Mouse (Mus musculus): ENCODE measurements around the gene Olfr659.

DNA sequence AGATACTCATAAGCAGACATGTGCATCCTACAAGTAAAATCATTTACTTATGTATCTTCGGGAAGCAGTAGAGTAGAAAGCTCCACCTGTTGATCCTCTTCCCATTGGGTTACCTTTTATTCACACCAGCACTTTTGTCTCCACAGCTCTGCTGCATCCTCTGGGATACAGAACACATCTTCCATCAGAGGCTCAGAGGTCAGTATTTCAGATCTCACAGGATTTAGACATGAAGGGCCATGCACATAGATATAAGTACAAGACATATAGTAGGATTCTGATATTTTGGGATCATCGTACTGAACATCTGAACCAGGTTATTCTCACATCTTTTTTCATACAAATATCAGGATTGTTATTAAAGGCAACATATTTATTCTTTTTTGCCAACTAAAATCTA lies 19.6 kb downstream of the Olfr659 start, which contains the start of gene Olfr661:
- TF ChIP-seq CTCF (IDR thresholded peaks at IDR 0.05; ENCODE audit: extremely low read depth, insufficient read depth, insufficient read length, insufficient replicate concordance) (no peak), POLR2A (IDR thresholded peaks at IDR 0.05; ENCODE audit: low read depth, low read length) (no peak)

All from spleen, adult 2 months (tissue).